Comparison of ENCODE assay signal across 10 mouse cellular contexts in the genomic region with DNA sequence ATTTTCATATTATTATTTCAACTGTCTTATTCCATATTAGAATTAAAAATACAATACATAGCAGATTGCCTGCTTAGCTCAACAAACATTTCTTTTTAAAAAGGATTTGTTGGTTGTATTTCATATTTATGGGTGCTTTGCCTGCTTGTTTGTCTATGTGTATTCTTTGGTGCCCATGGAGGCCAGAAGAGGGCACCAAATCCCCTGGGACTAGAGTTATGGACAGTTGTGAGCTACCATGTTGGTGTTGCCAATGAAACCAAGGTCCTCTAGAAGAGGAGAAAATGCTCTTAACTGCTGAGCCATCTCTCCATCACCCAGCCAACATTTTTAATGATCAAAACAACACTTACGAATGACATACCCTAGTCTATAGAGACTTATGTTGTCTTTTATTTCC.
A peak's percentile ranks its signal among the peaks of the same experiment; 100 is the strongest.
DNase-seq lines count a peak whose midpoint lies in the region; ATAC-seq lines count a peak whose summit lies in the region.
"Had no signal": no experiment of that assay in that cellular context is flagged by ENCODE, and none has a peak within 500 bp of the region (broad histone marks: within the 10 kb centered on the region; RNA-seq: fewer than 3 reads in every experiment).

No protein-coding gene starts in this region.

- DNase-seq in limb, embryonic 11.5 days (ENCODE audit: low spot score), result peak; percentile 34
- no peak for DNase-seq in limb, embryonic 10.5 days (ENCODE audit: low spot score)
- DNase-seq in Muller cell, postnatal 12 days (ENCODE audit: inconsistent ontology term), result peak; percentile 35
- DNase-seq in brain, adult 2 months (ENCODE audit: low read depth, low spot score), result peak; percentile 52
- peak; percentile 18 for DNase-seq in retina, adult 2 months (ENCODE audit: low read depth, low spot score)
- no peak for DNase-seq in layer of hippocampus, postnatal 25 days (ENCODE audit: extremely low spot score in 1 of 2, low spot score in 1 of 2)
- DNase-seq in spleen, postnatal 36 days (ENCODE audit: low spot score in 2 of 2), result no peak
- DNase-seq in right cerebral cortex, postnatal 36 days (ENCODE audit: low spot score in 2 of 2), result no peak
- DNase-seq: liver, embryonic 13.5 days had no signal

- H3K4me2 ChIP-seq in limb, embryonic 11.5 days (ENCODE audit: low read depth, severe bottlenecking), result no peak overlapping the region
- H3K4me2 ChIP-seq: embryonic facial prominence, embryonic 12.5 days; liver, embryonic 13.5 days had no signal

- ATAC-seq in limb, embryonic 11.5 days (ENCODE audit: insufficient number of reproducible peaks, low FRiP score, low TSS enrichment, low read depth), result no peak

- H3K36me3 ChIP-seq in limb, embryonic 11.5 days (ENCODE audit: control insufficient read depth, insufficient read depth, low read length), result no peaks in the 10 kb centered on the region
- H3K36me3 ChIP-seq in limb, embryonic 10.5 days, result no peaks in the 10 kb centered on the region
- H3K36me3 ChIP-seq: embryonic facial prominence, embryonic 12.5 days; liver, embryonic 13.5 days had no signal

- WGBS in limb, embryonic 11.5 days, result 91% methylated on average over 1 of the region's 1 CpGs
- 93% methylated on average over 1 of the region's 1 CpGs for WGBS in limb, embryonic 10.5 days

- H3K9me3 ChIP-seq in limb, embryonic 11.5 days (ENCODE audit: control insufficient read depth, low read length), result no peaks in the 10 kb centered on the region
- H3K9me3 ChIP-seq in limb, embryonic 10.5 days (replicated peaks), result no peaks in the 10 kb centered on the region
- H3K9me3 ChIP-seq: embryonic facial prominence, embryonic 12.5 days; liver, embryonic 13.5 days had no signal

- no peaks in the 10 kb centered on the region for H3K4me1 ChIP-seq in limb, embryonic 11.5 days (ENCODE audit: control insufficient read depth, insufficient read depth, low read length)
- no peaks in the 10 kb centered on the region for H3K4me1 ChIP-seq in limb, embryonic 10.5 days
- H3K4me1 ChIP-seq: embryonic facial prominence, embryonic 12.5 days; liver, embryonic 13.5 days had no signal

- H3K4me3 ChIP-seq in limb, embryonic 11.5 days (ENCODE audit: low read depth, low read length), result no peak overlapping the region
- H3K4me3 ChIP-seq in limb, embryonic 10.5 days, result no peak overlapping the region
- H3K4me3 ChIP-seq: embryonic facial prominence, embryonic 12.5 days; liver, embryonic 13.5 days had no signal

- no peak overlapping the region for H3K27ac ChIP-seq in limb, embryonic 11.5 days (replicated peaks; ENCODE audit: low read depth, low read length)
- H3K27ac ChIP-seq in limb, embryonic 10.5 days, result no peak overlapping the region
- H3K27ac ChIP-seq: embryonic facial prominence, embryonic 12.5 days; liver, embryonic 13.5 days had no signal

- H3K9ac ChIP-seq in limb, embryonic 11.5 days (ENCODE audit: low read length), result no peak overlapping the region
- H3K9ac ChIP-seq: embryonic facial prominence, embryonic 12.5 days; liver, embryonic 13.5 days had no signal

- no peaks in the 10 kb centered on the region for H3K27me3 ChIP-seq in limb, embryonic 11.5 days (ENCODE audit: control insufficient read depth, insufficient read depth, low read length)
- H3K27me3 ChIP-seq in limb, embryonic 10.5 days (ENCODE audit: low read depth, poor library complexity, severe bottlenecking), result no peaks in the 10 kb centered on the region
- H3K27me3 ChIP-seq: embryonic facial prominence, embryonic 12.5 days; liver, embryonic 13.5 days had no signal

Comparison
In these comparisons a context has a peak if more than half of its experiments do, and no peak if none do; other contexts are left out.
1. DNase-seq: peak in limb, embryonic 11.5 days (single experiment), Muller cell, postnatal 12 days (single experiment), brain, adult 2 months (single experiment) and retina, adult 2 months (single experiment); none in limb, embryonic 10.5 days (single experiment), layer of hippocampus, postnatal 25 days (0 of 2), spleen, postnatal 36 days (0 of 2) and right cerebral cortex, postnatal 36 days (0 of 2).